Mouse (Mus musculus): ENCODE results near the gene Fcrl6.

DNA sequence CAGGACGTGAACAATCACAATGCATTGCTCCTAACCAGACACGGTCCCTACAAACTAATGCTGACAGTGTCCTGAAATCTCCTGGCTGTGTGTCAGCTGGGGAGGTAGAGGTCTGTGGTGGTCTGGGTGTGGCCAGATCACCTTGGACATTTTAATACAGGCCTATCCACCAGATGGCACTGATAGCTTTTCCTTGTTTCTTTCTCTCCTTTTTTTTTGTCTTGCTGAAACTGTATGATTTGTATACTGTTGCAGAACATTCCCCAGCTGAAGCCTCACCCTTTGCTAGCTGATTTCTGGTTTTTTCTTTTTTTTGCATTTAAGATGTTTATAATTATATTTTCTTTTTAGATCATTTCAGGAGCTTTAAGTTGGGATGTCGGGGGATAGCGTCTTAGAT is 35.5 kb upstream of the Fcrl6 start:
- TF ChIP-seq CTCF (IDR thresholded peaks at IDR 0.05; ENCODE audit: low read depth), result no peak
- TF ChIP-seq EP300 (IDR thresholded peaks at IDR 0.05; ENCODE audit: low read depth), result no peak
